Mouse (Mus musculus): Measurements from ENCODE around the gene Cd47.

The Cd47 gene

GRCm38 (mm10) chr16:49905041-49905440 lies 104.7 kb downstream of the Cd47 start:
- in situ Hi-C loops (cut with MboI; ENCODE audit: low sequenced_read_pairs), result no loop called here

GRCm38 (mm10) chr16:49905601-49906001 lies 105.3 kb downstream of the Cd47 start:
- in situ Hi-C loops (cut with MboI; ENCODE audit: low sequenced_read_pairs), result no loop called here

DNA sequence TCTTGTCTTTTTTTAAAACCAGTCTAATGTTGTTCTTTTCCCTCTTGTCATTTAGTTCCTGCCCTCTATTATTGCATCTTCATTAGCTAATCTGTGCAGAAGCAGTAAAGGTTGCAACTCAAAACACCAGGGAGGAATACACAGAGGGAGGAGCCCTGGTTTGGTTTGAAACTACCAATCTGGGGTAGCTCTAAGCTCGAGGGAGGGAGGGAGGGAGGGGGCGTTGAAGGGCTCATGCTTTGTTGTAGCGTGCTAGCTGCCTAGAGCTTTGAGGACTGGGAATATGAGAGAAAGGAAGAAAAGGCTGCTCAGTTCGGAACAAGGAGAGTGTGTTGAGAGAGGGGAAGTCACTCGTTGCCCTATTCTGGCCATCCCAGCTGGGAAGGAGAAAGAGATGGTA lies 105.7 kb downstream of the Cd47 start:
- in situ Hi-C loops (cut with MboI; ENCODE audit: low sequenced_read_pairs), result no loop called here

DNA sequence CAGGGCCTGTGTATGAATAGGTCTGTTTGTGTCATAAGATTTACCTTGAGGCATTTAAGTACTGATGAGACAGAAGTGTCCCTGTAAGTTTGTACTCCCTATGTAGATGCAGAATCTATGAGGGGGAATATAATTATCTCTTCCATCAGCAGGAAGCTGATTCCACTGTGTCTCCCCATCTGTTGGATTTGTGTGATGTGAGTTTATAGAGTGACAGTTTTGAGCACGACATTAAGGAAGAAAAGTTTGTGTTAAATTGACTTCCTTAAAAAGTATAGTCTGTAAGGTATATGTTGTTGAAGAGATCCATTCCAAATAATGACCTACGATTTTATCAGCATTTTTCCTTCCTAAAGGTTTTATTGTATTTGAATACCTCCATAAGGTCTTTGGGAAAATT lies 106.6 kb downstream of the Cd47 start:
- in situ Hi-C loops (cut with MboI; ENCODE audit: low sequenced_read_pairs), result no loop called here

DNA sequence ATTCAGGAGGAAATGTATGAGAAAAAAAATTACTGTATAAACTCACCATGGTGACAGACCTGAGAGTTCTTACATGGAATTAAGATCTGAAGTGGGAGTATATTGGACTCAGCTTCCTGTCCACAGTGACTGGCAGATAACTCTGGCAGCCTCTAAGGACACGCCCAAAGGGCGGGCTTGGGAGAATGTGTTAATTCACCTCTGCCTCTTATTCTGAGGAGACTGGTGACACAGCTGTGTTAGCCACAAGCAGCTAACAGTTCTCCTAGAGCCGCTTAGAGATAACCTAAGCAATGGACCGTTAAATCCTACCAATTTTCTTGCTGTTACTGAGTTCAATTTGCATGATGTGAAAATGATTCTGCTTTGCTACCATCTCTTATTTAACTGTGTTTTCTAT lies 107.0 kb downstream of the Cd47 start:
- in situ Hi-C loops (cut with MboI; ENCODE audit: low sequenced_read_pairs), result no loop called here

DNA sequence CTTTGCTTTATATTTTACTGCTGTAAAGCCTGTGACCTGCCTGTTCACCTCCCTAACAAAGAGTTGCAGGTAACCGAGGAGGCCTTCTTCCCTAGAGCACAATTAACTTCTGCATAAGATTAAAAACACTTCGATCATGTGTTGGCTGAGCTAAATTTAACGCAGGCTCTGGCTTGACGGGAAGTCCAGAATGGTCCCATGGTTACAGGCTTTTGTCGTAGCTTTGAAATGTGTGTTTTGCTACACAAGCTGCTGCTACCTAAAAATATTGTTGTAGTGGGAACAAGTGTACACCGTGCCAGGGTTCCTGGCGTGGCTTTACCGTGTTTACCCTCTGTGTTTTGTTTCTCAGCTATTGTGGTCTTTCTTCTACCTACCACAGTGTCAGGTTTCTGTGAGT lies 109.2 kb downstream of the Cd47 start:
- in situ Hi-C loops (cut with MboI; ENCODE audit: low sequenced_read_pairs), result no loop called here

GRCm38 (mm10) chr16:49914094-49914493 lies 113.8 kb downstream of the Cd47 start:
- in situ Hi-C loops (cut with MboI; ENCODE audit: low sequenced_read_pairs), result no loop called here

GRCm38 (mm10) chr16:49915532-49916476 lies 115.5 kb downstream of the Cd47 start:
- in situ Hi-C loops (cut with MboI; ENCODE audit: low sequenced_read_pairs), result no loop called here

DNA sequence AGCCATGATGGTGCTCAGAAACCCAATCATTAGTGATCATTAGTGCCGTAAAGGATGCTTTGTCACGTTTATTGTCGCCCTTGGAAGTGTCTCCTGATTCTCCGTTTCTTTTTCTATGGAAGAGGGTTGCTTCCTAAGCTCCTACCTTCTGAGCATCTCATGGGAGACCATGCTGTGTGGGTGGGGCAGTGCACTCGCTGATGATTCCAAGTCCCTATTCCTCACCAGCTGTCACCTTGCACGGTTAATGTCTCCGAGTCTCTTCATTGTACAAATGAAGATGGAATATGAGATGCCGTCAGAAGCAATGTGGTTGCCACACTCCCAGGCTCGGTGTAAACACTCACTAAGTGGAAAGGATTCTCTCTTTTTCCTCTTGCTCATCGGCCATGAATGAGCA lies 119.9 kb downstream of the Cd47 start:
- in situ Hi-C loops (cut with MboI; ENCODE audit: low sequenced_read_pairs), result no loop called here

- in situ Hi-C loops (cut with MboI; ENCODE audit: low sequenced_read_pairs), result no loop called here
Observed at GRCm38 (mm10) chr16:49921677-49922076, 121.3 kb downstream of the Cd47 start.

DNA sequence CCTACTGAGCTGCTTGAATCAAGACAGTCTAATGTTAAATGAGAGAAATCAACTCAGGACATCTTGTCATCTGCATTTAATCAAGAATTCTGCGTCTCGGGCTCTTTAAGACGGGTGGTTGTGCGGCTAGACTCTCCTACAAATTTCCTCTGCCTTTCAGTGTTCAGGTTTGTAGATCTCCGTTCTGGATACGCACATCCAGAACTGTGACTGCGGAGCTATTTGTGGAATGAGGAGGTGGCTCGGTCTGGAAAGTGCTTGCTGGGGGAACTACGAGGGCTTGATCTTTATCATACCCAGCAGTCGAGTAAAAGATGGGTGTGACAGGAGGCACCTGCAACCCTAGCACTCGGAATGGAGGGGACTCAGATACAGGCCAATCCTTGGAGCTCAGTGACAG lies 121.8 kb downstream of the Cd47 start:
- in situ Hi-C loops (cut with MboI; ENCODE audit: low sequenced_read_pairs), result no loop called here

- in situ Hi-C loops (cut with MboI; ENCODE audit: low sequenced_read_pairs), result no loop called here
Observed at GRCm38 (mm10) chr16:49923720-49924119, 123.4 kb downstream of the Cd47 start.

DNA sequence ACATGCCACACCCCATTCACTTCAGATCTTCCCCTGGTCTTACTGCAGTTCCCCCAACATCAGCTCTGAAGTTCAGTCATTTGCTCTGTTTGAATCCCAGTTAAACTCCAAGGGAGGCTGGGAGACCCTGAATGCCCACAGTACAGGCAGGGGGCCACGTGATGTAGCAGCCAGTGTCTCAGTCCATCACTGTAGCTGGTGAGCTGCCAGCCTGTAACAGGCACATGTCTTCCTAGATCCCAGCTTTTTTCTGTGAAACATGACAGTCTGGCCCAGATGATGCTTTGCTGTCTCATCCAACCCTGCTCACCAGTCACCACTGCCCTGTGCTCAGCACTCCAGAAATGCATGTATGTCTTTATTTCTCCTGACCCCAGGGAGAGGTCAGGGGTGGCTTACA lies 124.6 kb downstream of the Cd47 start:
- in situ Hi-C loops (cut with MboI; ENCODE audit: low sequenced_read_pairs), result no loop called here

DNA sequence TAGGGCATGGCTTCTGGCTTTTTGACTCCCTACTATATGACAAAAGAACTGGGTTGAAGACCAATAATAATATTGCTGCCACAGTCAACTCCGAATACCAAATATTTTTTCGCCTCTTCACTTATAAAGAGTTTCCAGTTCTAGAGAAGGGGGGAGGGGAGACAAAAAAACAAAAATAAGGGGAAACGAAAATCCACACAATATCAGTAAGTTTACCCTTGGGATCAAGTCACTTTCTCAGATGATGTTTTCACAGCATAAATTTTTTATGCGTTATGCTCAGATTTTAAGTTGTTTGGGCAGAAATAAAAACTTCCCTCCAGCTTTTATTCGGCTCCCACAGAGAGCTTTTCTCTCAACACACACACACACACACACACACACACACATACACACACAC lies 132.9 kb downstream of the Cd47 start:
- in situ Hi-C loops (cut with MboI; ENCODE audit: low sequenced_read_pairs), result no loop called here

DNA sequence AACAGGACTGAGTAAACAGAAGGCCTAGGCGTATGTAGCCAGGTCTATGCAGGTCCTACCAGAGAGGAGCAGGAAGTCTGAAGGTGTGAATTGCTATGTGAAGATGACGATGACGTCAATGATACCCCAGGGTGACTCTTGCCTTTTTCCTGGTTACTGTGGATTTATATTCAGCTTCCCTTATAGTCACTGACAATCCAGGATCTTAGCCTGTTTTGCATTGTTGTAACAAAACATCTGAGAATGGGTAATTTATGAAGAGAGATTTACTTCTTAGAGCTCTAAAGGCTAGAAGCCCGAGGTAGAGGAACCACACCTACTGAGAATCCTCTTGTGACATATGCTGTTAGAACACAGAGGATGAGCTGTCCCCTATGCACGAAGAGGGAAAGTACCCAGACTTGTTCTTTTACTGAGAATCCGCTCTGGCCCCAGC lies 135.7 kb downstream of the Cd47 start:
- in situ Hi-C loops (cut with MboI; ENCODE audit: low sequenced_read_pairs), result no loop called here

- in situ Hi-C loops (cut with MboI; ENCODE audit: low sequenced_read_pairs), result no loop called here
Observed at GRCm38 (mm10) chr16:49936793-49937192, 136.5 kb downstream of the Cd47 start.

- in situ Hi-C loops (cut with MboI; ENCODE audit: low sequenced_read_pairs), result no loop called here
Observed at GRCm38 (mm10) chr16:49937218-49938165, 137.2 kb downstream of the Cd47 start.

DNA sequence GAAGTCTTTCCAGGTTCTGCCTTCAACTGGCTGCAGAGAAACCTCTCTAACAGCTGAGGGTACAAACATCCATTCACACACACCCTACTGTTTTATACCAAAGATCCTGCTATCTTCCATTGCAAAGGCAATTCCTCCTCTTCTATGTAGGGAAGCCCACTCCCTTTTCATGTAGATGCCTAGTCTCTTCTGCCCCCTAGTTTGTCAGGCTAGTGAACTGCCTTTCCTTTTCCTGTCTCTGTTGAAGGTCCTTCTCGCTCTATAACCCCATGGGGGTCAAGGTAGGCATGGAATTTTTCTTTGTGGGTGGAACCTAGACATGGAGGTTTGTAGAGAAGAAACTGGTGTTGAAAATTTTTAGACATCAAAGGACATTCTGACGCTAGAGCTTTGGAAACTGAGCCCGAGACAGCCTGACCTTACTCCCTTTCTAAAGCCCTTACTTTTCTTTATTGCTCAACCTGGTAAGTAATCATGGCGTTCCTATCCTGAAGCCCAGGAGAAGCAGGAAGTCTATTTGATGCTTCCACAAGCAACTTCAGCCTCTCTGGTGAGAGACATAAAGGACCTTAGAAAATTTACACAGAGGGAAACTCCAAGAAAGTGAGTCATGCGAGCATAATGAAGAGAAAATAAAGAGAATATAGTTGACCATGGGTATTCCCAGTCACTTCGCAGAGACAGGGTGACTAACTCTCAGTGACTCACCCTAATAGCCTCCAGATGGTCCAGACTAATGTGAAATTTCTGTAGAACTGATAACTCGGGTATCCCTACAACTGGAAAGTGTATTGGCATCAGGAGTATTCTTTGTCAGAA lies 138.4 kb downstream of the Cd47 start:
- in situ Hi-C loops (cut with MboI; ENCODE audit: low sequenced_read_pairs), result no loop called here

DNA sequence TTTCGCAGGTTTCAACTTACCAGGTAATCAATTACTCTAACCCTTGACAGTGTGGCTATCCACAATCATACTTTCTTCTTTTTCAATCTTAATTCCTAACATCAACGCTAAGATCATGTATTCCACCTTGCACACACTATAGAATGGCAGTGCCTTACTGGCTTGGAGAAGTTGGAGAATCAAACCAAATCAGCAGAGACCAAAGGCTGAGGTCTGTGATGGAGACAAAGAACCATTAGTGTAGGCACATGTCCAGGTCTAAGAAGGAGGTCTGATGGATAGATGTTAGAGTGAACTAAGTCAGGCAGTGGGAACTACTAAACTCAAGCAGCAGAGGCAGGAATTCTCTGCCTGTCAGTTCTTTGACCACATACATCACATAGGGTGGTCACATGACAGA lies 139.0 kb downstream of the Cd47 start:
- in situ Hi-C loops (cut with MboI; ENCODE audit: low sequenced_read_pairs), result no loop called here

DNA sequence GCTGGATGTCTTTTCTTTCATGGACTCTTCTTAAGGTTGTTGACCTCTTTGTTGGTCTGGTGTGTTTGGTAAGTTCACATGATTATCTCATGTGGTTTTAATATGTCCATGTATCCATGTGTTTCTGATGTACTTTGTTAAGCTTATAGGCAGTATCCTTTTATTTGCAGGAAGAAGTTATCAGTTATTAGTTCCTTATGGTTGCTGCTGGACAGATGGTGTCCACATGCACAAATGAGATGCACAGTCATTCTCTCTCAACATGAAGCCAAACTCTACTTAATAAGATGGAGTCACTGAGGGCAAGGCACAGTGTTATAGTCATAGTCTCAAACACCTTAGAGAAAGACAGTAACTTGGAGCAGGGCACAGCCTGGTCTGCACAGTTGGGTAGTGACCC lies 140.1 kb downstream of the Cd47 start:
- in situ Hi-C loops (cut with MboI; ENCODE audit: low sequenced_read_pairs), result no loop called here

GRCm38 (mm10) chr16:49941031-49941430 lies 140.7 kb downstream of the Cd47 start:
- in situ Hi-C loops (cut with MboI; ENCODE audit: low sequenced_read_pairs), result no loop called here

Data from CH12F3 (cell line).